Comparison of ENCODE assay signal across 21 mouse cellular contexts in the genomic region with DNA sequence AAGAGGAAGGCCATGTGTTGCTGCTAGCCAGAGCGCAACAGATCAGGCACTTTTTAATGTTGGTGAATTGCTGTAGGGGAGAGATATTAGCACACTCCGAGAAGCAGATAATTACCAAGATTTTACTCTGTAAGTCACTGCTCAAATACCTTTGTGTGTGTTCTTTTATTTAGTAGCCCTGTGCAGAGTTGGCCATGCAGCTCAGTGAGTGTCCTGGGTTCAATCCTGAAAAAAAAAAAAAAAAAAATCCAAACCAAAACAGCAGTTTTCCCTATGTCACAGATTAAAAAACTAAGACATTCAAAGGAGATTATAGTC.
"Had no signal": no experiment of that assay in that cellular context is flagged by ENCODE, and none has a peak within 500 bp of the region (broad histone marks: within the 10 kb centered on the region; RNA-seq: fewer than 3 reads in every experiment).

No protein-coding gene starts in this region.

- H3K9me3 ChIP-seq: liver, embryonic 13.5 days; liver, embryonic 15.5 days; lung, embryonic 15.5 days; midbrain, embryonic 10.5 days; midbrain, embryonic 12.5 days; neural tube, embryonic 13.5 days; neural tube, embryonic 15.5 days had no signal

- H3K27ac ChIP-seq: liver, embryonic 13.5 days; liver, embryonic 15.5 days; lung, embryonic 15.5 days; midbrain, embryonic 10.5 days; midbrain, embryonic 12.5 days; neural tube, embryonic 13.5 days; neural tube, embryonic 15.5 days had no signal

- H3K27me3 ChIP-seq: liver, embryonic 13.5 days; liver, embryonic 15.5 days; lung, embryonic 15.5 days; midbrain, embryonic 12.5 days; neural tube, embryonic 13.5 days; neural tube, embryonic 15.5 days had no signal

- H3K36me3 ChIP-seq: liver, embryonic 13.5 days; liver, embryonic 15.5 days; lung, embryonic 15.5 days; midbrain, embryonic 10.5 days; midbrain, embryonic 12.5 days; neural tube, embryonic 13.5 days; neural tube, embryonic 15.5 days had no signal

- ATAC-seq: liver, postnatal 0 days; lung, postnatal 0 days; midbrain, embryonic 16.5 days had no signal

- H3K4me2 ChIP-seq: liver, embryonic 13.5 days; liver, embryonic 15.5 days; lung, embryonic 15.5 days; midbrain, embryonic 12.5 days; neural tube, embryonic 13.5 days; neural tube, embryonic 15.5 days had no signal

- H3K9ac ChIP-seq: liver, embryonic 13.5 days; liver, embryonic 15.5 days; liver, postnatal 0 days; lung, embryonic 15.5 days; midbrain, embryonic 12.5 days; neural tube, embryonic 13.5 days; neural tube, embryonic 15.5 days had no signal

- H3K4me3 ChIP-seq: liver, embryonic 13.5 days; liver, embryonic 15.5 days; lung, embryonic 15.5 days; midbrain, embryonic 10.5 days; midbrain, embryonic 12.5 days; myocyte; neural tube, embryonic 13.5 days; neural tube, embryonic 15.5 days had no signal

- H3K4me1 ChIP-seq: liver, embryonic 13.5 days; liver, embryonic 15.5 days; lung, embryonic 15.5 days; midbrain, embryonic 10.5 days; midbrain, embryonic 12.5 days; neural tube, embryonic 13.5 days; neural tube, embryonic 15.5 days had no signal

- DNase-seq: liver, embryonic 13.5 days; liver, postnatal 0 days; lung, adult 2 months; lung, postnatal 4 days; midbrain, embryonic 14.5 days; retina, postnatal 1 day; right cerebral cortex, adult 18-20 months; right cerebral cortex, postnatal 25 days; right cerebral cortex, postnatal 4 days; thymus, adult 18-20 months; thymus, postnatal 14 days; thymus, postnatal 36 days had no signal
